Mouse (Mus musculus) hindbrain, embryonic 14.5 days (tissue): Measurements from ENCODE around the gene Trp53i13. TPM values are rescaled to one million over a fixed set of nuclear protein-coding genes. Genes with fewer than 3 reads are reported as not detected.

Source experiments
- ATAC-seq: fragments of 200-750 bp; cut with Nextera tagmentation; 2 replicates; pipeline ENCODE4 v1.8.0; 2017; ENCODE audit warnings: moderate number of reproducible peaks, mild to moderate bottlenecking, moderate TSS enrichment, moderate library complexity; ENCODE audit not compliant: low FRiP score
- DNase-seq: peaks from one replicate; pipeline ENCODE4 v3.0.0-alpha.2; 2015; ENCODE audit warnings: low spot score
- H3K27ac ChIP-seq: fragments of 300-500 bp; sonication (generic); 2 replicates; pipeline ENCODE4 v1.5.1; 2014; ENCODE audit warnings: mild to moderate bottlenecking, moderate library complexity
- H3K27me3 ChIP-seq: fragments of 300-500 bp; sonication (generic); 2 replicates; pipeline ENCODE4 v1.6.1; 2014; ENCODE audit warnings: mild to moderate bottlenecking, low read length, mixed read lengths; ENCODE audit not compliant: control insufficient read depth, insufficient read depth
- H3K36me3 ChIP-seq: fragments of 300-500 bp; sonication (generic); replicated peaks from 2 replicates; pipeline ENCODE4 v1.6.1; 2014; ENCODE audit not compliant: control insufficient read depth, insufficient read depth
- H3K4me1 ChIP-seq: fragments of 300-500 bp; sonication (generic); replicated peaks from 2 replicates; pipeline ENCODE4 v1.6.1; 2014; ENCODE audit warnings: antibody characterized with exemption, low read length, mixed read lengths; ENCODE audit not compliant: control insufficient read depth, insufficient read depth
- H3K4me2 ChIP-seq: fragments of 300-500 bp; sonication (generic); replicated peaks from 2 replicates; pipeline ENCODE4 v1.6.1; 2014; ENCODE audit warnings: mild to moderate bottlenecking, moderate library complexity
- H3K4me3 ChIP-seq: fragments of 300-500 bp; sonication (generic); replicated peaks from 2 replicates; pipeline ENCODE4 v1.5.1; 2014; ENCODE audit warnings: mild to moderate bottlenecking, low read length
- H3K9ac ChIP-seq: fragments of 300-500 bp; sonication (generic); 2 replicates; pipeline ENCODE4 v1.6.1; 2014
- H3K9me3 ChIP-seq: fragments of 300-500 bp; sonication (generic); 2 replicates; pipeline ENCODE4 v1.6.1; 2016; ENCODE audit warnings: low read length; ENCODE audit not compliant: control insufficient read depth
- WGBS: fragments of 180-500 bp; shearing (Covaris S2); extraction: QIAGEN DNeasy Blood & Tissue Kit; methylation state at CpG from one replicate; pipeline ENCODE4 v1.1.7; 2014; 5-methylcytosine and 5-hydroxymethylcytosine counted together
- polyA plus RNA-seq: library from polyadenylated mRNA; unstranded; fragments of >200 nt; fragmentation: Nextera tagmentation; extraction: Ambion mirVana; gene quantifications from 2 replicates; pipeline ENCODE4 v1.2.1, GENCODE M21; 2014

Gene Trp53i13
- polyA plus RNA-seq, 1 experiment from 2014 or later = 15.1 TPM

DNA sequence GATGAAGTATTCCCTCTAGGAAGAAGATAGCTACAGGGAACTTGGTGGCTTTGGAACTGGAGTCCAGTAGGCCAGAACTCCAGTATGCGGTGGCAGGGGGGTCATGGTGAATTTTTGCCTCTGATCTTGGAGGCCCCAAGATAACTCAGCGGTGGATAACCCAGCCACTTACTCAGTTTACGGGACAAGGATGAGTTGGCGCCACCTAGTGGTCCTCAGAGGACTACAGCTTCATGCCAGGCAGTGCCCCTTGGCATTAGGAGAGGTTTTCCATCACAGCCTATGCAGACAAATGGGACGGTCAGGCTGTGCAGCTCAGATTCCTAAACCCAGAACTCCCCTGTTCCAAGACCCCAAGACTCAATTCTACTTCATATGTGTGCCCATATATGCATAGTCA, 14.4 kb downstream of the Trp53i13 start:
- peaks cover 18% of the 10 kb centered on the region; the same call in 1 of the 2 replicates for H3K4me1 ChIP-seq
- no peak for ATAC-seq
- 0 out of 2 replicates have a peak overlapping the region, but pooled peaks have one; percentile 28 for H3K9ac ChIP-seq
- no peak overlapping the region for H3K27ac ChIP-seq
- no peaks in the 10 kb centered on the region for H3K9me3 ChIP-seq
- H3K4me2 ChIP-seq = no peak overlapping the region
- 21% methylated on average over 5 of the region's 5 CpGs for WGBS
- no peak overlapping the region for H3K4me3 ChIP-seq
- peak; percentile 82 for DNase-seq
- H3K27me3 ChIP-seq = no peaks in the 10 kb centered on the region
- peaks cover 72% of the 10 kb centered on the region for H3K36me3 ChIP-seq

DNA sequence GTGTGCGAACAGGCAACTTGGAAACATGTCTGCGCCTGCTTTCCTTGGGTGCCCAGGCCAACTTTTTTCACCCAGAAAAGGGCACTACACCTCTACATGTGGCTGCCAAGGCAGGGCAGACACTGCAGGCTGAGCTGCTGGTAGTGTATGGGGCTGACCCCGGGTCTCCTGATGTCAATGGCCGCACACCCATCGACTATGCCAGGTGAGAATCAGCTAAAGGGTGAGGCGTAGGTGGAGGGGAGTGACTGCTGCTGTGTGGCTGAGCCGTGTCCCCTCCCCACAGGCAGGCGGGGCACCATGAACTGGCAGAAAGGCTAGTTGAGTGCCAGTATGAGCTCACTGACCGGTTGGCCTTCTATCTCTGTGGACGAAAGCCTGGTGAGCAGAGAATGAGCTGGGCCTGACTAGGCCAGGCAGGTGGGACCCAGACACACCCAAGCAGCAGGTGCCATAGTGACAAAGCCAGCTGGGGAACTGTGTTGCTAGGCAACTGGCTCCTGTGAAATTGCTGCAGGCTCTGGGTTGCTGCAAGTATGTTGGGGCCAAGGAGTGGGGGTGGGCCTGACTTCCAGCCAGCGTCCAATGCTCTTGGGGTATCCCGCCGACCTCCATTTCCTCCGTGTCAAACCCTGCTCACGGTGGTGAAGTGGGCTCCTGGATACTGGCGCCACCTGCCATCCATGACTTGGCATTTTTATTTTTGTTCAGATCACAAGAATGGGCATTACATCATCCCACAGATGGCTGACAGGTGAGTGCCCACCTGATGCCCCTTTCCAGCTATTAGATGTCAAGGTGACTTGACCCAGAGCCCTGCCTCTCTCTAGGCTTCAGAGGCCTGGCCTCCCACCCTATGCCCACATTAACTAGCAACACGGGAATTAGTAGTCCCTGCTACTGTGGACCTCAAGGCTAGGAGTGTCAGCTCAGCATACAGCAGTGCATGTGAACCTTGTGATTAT, 15.1 kb downstream of the Trp53i13 start:
- H3K4me3 ChIP-seq = no peak overlapping the region
- 70% methylated on average over 17 of the region's 17 CpGs for WGBS
- peaks cover 21% of the 10 kb centered on the region; the same call in 1 of the 2 replicates for H3K4me1 ChIP-seq
- no peaks in the 10 kb centered on the region for H3K9me3 ChIP-seq
- no peaks in the 10 kb centered on the region for H3K27me3 ChIP-seq
- H3K36me3 ChIP-seq = peaks cover 65% of the 10 kb centered on the region
- ATAC-seq (no peak), DNase-seq (no peak)
- H3K9ac ChIP-seq = 0 out of 2 replicates have a peak overlapping the region, but pooled peaks have one; percentile 28
- no peak overlapping the region for H3K27ac ChIP-seq
- H3K4me2 ChIP-seq = no peak overlapping the region

DNA sequence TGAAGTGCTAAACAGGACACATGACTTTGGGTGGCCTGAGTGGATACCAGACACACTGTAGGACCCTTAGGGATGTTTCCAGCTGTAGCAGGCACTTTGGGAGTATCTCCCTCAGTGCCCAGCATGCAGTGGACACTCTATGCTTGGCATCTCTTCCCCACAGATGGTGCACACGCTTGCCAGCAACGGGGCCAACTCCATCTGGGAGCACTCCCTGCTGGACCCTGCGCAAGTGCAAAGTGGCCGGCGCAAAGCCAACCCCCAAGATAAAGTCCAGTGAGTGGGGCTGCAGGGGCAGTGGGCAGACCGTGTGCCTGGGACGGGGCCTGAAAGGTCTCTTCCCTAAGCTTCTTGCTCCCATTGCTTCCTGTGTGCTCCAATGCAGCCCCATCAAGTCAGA, 16.4 kb downstream of the Trp53i13 start:
- no peaks in the 10 kb centered on the region for H3K9me3 ChIP-seq
- H3K4me3 ChIP-seq = no peak overlapping the region
- no peak overlapping the region for H3K4me2 ChIP-seq
- H3K27me3 ChIP-seq = no peaks in the 10 kb centered on the region
- 82% methylated on average over 7 of the region's 7 CpGs for WGBS
- no peak overlapping the region for H3K9ac ChIP-seq
- DNase-seq (no peak), ATAC-seq (no peak)
- H3K4me1 ChIP-seq = peaks cover 33% of the 10 kb centered on the region
- peaks cover 52% of the 10 kb centered on the region for H3K36me3 ChIP-seq
- no peak overlapping the region for H3K27ac ChIP-seq

DNA sequence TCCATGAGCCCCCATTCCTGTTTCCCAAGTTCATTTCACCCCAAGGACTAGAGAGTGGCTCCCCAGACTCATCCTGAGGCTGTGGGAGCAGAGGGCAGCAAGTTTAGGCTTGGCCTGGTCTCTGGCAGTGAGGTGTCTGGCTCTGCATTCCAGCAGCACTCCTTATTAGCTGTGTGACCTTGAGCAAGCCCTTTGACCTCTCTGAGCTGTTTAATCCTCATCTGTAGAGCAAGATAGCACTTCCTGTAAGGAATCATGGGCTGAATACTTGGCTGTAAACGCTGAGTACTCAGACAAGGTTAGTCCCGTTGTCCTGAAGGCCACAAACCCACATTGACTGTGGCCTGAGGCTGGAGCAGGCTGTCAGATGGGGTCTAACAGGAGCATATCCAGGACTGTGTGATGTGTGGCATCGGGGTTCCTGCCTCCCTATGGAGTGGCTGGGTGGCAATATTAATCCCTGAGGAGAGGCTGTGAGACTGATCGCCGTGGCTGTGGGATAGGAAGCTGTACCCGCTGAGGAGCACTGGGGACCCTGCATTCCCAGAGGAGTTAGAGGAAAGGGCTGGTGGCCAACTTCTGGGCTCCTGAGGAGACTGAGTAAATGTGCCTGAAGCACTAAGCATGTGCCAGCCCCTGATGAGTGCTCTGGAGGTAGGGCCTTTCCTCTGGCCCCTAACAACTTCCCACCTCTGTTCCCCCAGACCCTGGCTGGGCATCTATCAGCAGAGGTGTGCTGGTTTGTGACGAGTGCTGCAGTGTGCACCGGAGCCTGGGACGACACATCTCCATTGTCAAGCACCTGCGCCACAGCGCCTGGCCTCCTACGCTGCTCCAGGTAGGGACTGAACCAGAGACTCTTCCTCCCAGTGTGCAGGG, 17.3 kb downstream of the Trp53i13 start:
- WGBS = 68% methylated on average over 12 of the region's 12 CpGs
- peaks cover 38% of the 10 kb centered on the region for H3K4me1 ChIP-seq
- no peak for ATAC-seq
- no peak overlapping the region for H3K4me2 ChIP-seq
- DNase-seq = no peak
- H3K27me3 ChIP-seq = no peaks in the 10 kb centered on the region
- peaks cover 43% of the 10 kb centered on the region for H3K36me3 ChIP-seq
- no peaks in the 10 kb centered on the region for H3K9me3 ChIP-seq
- H3K9ac ChIP-seq = 0 out of 2 replicates have a peak overlapping the region, but pooled peaks have one; percentile 28
- H3K27ac ChIP-seq = peak overlapping the region; percentile 35; the same call in 1 of the 2 replicates
- H3K4me3 ChIP-seq = no peak overlapping the region

DNA sequence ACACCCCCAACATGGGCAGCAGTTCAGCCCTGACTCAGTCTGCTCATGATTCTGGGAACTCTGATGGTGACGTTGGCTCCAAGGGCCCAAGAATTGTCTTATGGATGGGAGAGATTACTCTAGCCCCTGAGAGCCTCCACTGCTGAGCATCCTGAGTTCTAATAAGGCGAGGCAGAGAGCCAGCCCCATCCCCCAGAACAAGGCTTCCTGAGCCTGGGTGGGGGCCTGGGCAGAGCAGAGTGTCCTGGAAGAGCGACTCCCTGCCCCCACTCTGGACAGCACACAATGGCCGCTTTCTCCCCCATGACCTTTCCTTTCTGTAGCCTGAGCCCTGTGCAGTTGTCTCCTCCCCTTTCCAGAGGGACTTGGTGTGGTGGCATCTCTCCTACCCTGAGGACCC, 17.9 kb downstream of the Trp53i13 start:
- DNase-seq = no peak
- ATAC-seq = no peak
- no peaks in the 10 kb centered on the region for H3K27me3 ChIP-seq
- H3K4me3 ChIP-seq = no peak overlapping the region
- peaks cover 38% of the 10 kb centered on the region for H3K4me1 ChIP-seq
- H3K27ac ChIP-seq = 0 out of 2 replicates have a peak overlapping the region, but pooled peaks have one; percentile 36
- WGBS = 22% methylated on average over 4 of the region's 4 CpGs
- H3K36me3 ChIP-seq = peaks cover 37% of the 10 kb centered on the region
- H3K9me3 ChIP-seq = no peaks in the 10 kb centered on the region
- H3K9ac ChIP-seq = 0 out of 2 replicates have a peak overlapping the region, but pooled peaks have one; percentile 28
- H3K4me2 ChIP-seq = no peak overlapping the region

DNA sequence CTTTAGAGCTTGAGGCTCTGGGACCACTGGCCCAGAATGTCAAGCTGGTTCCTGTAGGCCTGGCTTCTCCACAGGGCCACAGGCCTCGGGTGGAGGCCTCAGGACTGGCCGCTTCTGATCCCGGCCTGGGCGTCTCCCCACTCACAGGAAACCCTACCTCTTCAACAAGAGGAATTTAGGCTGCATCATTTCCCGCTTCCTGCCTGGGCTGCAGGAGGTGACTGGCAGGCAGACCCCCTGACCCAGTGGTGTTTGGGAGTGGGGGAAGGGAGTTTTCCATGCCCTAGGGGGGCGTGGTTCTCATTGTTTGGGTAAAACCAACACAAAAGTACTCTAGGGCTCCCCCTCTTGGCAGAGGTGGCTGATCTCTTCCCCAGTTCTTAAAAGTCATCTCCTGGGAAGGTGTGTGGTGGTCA, 18.4 kb downstream of the Trp53i13 start:
- H3K27ac ChIP-seq = 0 out of 2 replicates have a peak overlapping the region, but pooled peaks have one; percentile 36
- peaks cover 32% of the 10 kb centered on the region for H3K36me3 ChIP-seq
- WGBS = 21% methylated on average over 6 of the region's 6 CpGs
- H3K4me2 ChIP-seq = no peak overlapping the region
- no peak overlapping the region for H3K9ac ChIP-seq
- H3K9me3 ChIP-seq = no peaks in the 10 kb centered on the region
- H3K27me3 ChIP-seq = no peaks in the 10 kb centered on the region
- DNase-seq = no peak
- H3K4me3 ChIP-seq = no peak overlapping the region
- ATAC-seq = no peak
- H3K4me1 ChIP-seq = peaks cover 42% of the 10 kb centered on the region

DNA sequence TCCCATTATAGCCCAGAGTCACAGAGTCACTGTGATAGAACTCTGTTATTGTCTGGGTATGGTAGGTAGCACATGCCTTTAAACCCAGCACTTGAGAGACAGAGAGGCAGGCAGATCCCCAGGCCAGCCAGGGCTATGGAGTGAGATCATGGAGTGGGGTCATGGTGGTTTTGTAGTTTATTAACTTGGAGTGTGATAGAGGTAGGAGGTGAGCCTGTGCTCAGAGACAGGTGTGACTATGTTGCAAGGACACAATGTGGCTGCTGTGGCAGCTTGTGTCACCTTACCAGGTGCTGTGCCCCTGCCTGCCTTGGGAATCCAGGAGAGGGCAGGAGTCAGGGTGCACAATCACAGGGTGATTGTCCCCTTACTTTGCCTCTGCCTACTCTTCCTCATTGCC, 20.3 kb downstream of the Trp53i13 start:
- Histone ChIP-seq H3K36me3 (peaks cover 17% of the 10 kb centered on the region), H3K4me1 (peaks cover 53% of the 10 kb centered on the region), H3K4me2 (peak overlapping the region; percentile 88; the same call in 1 of the 2 replicates), H3K9ac (0 out of 2 replicates have a peak overlapping the region, but pooled peaks have one; percentile 93), H3K4me3 (no peak overlapping the region), H3K9me3 (no peaks in the 10 kb centered on the region), H3K27ac (no peak overlapping the region), H3K27me3 (no peaks in the 10 kb centered on the region)
- no peak for ATAC-seq
- no peak for DNase-seq

DNA sequence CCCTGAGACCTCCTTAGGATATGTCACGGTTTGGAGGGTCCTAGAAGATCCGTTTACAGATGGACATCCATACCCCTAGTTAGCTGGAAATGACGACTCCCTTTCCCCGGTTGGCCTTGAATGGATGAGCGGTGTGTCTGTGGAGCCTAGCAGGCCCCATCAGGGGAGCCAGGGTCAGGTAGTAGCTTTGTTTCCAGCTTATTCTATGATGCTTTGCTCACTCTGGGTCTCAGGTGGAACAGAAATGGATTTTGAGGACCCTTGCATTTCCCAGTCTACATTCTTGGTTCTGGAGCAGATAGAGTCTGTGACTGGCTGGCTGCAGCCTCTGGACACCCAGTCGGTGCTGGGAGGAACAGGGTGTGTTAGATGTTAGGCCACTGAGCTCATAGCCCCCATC, 21.0 kb downstream of the Trp53i13 start:
- no peaks in the 10 kb centered on the region for H3K9me3 ChIP-seq
- WGBS = 72% methylated on average over 6 of the region's 6 CpGs
- peak overlapping the region; percentile 93 for H3K9ac ChIP-seq
- H3K27ac ChIP-seq = no peak overlapping the region
- ATAC-seq (no peak), DNase-seq (no peak)
- peak overlapping the region; percentile 88 for H3K4me2 ChIP-seq
- H3K36me3 ChIP-seq = peaks cover 10% of the 10 kb centered on the region
- H3K27me3 ChIP-seq = no peaks in the 10 kb centered on the region
- H3K4me1 ChIP-seq = peaks cover 59% of the 10 kb centered on the region
- H3K4me3 ChIP-seq = peak overlapping the region; percentile 87

DNA sequence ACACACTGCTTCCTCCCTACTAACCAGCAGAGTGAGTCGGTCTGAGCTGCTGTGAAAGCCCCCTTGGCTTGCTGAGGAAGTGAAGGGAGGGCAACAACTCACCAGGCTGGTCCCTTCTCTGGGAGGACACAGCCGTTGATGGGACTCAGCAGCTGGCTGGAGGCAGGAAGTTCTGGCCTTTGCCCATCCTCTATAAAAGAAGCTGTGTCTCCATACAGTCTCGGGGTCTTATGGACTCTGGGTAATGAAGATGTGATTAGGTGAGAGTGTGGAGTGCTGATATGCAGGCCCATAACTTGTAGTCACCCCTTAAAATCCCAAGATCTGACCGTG, 21.5 kb downstream of the Trp53i13 start:
- H3K4me2 ChIP-seq = peak overlapping the region; percentile 88
- peak overlapping the region; percentile 88 for H3K27ac ChIP-seq
- no peaks in the 10 kb centered on the region for H3K27me3 ChIP-seq
- H3K4me3 ChIP-seq = peak overlapping the region; percentile 87
- ATAC-seq (no peak), DNase-seq (no peak)
- WGBS = 29% methylated on average over 4 of the region's 4 CpGs
- peaks cover 5% of the 10 kb centered on the region for H3K36me3 ChIP-seq
- peaks cover 59% of the 10 kb centered on the region for H3K4me1 ChIP-seq
- H3K9me3 ChIP-seq = no peaks in the 10 kb centered on the region
- peak overlapping the region; percentile 93 for H3K9ac ChIP-seq
